Mouse (Mus musculus): ENCODE data around the gene Cdc42.

The Cdc42 gene

DNA sequence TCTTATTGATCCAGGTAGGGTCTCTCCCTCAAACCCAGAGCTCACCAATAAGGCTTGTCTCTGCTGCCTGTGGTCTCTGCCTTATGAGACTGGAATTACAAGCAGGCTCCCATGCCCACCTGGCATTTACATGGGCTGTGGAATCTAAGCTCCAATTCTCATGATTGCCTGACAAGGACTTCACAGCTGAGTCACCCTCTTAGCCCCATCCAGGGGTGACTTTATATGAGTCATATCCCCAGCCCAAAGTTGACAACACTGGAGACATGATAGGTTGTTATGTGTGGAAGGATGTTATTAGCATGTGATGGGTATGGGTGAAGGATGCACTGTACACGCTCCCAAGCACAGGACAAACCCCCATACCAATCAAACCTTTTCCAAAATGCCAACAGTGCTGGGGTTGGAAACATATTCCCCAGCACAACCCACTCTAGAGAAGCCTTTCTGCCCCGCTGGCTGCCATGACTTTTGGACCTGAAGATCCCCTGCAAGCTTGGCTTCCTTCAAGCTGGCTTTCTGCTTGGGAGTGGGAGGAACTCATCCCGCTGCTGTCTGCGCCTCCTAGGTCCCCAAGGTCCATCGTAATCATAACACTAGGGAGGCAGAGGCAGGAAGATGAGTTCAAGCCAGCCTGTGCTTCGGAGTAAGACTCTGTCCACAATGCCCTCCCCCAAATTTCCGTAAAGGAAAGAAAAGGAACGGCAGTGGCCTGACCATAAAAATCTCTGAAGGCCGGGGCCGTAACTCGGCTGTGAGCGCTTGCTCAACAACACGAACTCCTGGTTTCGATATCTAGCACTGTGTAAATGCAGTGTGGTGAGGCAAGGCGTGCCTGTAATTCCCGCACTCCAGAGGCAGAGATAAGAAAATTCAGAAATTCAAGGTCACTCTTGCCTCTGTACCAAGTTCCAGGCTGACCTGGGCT is 14.3 kb upstream of the Cdc42 start:
- no peak for DNase-seq (ENCODE audit: low spot score)

- DNase-seq (ENCODE audit: low spot score): no peak
Measured at GRCm38 (mm10) chr4:137369954-137370750, 12.6 kb upstream of the Cdc42 start.

DNA sequence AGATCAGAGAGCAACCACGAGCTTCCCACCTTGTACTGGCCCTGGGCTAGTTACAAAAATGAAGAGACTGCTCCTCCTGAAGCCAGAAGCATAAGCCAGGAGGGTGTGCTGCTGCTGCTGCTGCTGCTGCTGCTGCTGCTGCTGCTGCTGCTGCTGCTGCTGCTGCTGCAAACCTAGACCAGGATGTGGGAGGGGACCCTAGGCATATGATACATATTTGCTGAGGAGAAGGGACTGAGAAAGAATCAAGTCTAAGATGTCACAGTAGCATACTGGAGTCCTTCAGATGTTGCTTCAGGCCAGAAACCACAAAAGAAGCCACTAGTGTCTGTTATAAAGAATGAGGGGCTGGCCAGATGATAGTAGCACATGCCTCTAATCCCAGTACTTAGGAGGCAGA is 10.7 kb upstream of the Cdc42 start:
- no peak for DNase-seq (ENCODE audit: low spot score)

- DNase-seq (ENCODE audit: low spot score): no peak
Measured at GRCm38 (mm10) chr4:137367275-137368088, 10.0 kb upstream of the Cdc42 start.

DNA sequence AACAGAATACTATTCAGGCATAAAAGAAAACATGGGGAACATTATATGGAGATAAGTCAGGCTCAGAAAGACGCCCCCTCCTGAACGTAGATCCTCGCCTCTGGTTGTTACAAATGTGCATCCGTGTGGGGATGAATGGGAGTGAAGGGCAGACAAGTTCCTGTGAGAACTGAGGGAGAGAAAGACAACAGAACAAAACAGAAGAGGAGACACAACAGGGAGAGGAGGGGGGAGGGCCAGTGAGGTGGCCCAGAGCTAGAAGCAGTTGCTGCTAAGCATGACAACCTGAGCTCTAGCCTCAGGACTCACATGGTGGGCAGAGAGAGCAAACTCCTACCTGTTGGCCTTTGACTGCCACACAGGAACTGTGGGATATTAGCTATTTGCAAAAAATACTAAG is 8.6 kb upstream of the Cdc42 start:
- no peak for DNase-seq (ENCODE audit: low spot score)

GRCm38 (mm10) chr4:137365356-137366062 is 8.0 kb upstream of the Cdc42 start:
- no peak for DNase-seq (ENCODE audit: low spot score)

GRCm38 (mm10) chr4:137364826-137365225 is 7.3 kb upstream of the Cdc42 start:
- no peak for DNase-seq (ENCODE audit: low spot score)

DNA sequence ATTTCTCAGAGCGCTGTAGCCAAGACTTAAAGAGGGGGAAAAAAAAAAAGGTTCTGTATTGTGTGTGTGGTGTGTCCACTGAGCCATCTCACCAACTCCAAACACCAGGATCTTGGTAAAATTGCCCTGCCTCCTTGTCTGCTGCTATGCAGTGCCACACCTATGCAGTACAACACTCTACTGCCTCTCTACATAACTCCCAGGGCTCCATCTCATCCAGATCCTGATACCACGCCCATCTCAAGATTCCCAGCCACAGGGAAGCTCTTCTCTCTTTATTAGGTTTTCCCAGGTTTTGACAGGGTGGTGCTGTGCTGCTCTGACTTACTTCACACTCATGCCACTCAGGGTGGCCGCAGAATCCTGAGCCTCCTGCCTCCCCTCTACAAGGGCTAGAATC is 3.5 kb upstream of the Cdc42 start:
- no peak for DNase-seq (ENCODE audit: low spot score)

DNA sequence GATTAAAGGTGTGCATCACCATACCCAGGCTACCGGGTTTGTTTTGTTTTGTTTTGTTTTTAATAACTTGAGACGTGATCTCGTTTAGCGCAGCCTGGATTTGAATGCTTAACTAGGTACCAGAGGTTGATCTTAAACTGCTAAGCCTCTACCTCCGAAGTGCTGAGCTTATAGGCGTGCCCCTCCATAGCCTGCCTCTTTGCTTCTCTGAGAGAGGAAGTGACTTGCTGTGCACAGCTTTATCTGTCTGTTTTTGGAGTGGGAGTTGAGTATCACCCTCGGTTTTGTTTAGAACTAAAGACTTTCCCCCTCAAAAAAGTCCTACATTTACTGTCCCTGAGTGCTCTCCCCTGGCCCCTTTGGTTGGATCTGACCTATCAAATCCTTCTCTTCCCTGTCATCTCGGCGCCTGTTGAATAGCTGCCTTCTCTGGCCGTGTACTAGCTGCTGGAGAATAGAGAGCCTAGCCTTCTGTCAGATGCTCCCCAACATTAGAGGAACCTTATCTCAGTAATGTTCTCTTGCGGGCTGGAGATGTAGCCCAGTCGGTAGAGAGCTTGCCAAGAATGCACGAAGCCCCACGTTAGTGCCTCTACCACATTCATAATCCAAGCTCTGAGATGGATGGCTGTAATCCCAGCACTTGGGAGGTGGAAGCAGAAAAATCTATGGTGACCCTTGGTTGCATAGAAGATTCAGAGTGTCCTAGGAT is 927 bp upstream of the Cdc42 start:
- no peak for DNase-seq (ENCODE audit: low spot score)

GRCm38 (mm10) chr4:137356674-137357510 is 628 bp downstream of the Cdc42 start:
- no peak for DNase-seq (ENCODE audit: low spot score)

GRCm38 (mm10) chr4:137350627-137351026 is 6.9 kb downstream of the Cdc42 start:
- DNase-seq (ENCODE audit: low spot score): no peak

DNA sequence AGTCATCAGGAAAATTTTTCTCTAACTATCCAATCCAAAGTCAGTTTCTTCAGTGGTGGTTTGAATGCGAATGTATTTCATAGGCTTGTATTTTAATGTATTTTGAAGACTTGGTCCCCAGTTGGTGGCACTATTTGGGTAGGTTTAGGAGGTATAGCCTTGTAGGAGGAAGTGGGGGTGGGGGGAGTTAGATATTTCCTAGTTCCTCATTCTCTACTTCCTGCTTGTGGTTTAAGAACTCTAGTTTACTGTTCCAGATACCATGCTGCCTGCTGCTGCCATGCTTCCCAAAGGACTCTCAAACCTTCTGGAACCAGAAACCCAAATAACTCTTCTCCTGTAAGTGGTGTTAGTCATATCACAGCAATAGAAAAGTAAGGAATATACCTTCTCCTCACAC is 11.7 kb downstream of the Cdc42 start:
- DNase-seq (ENCODE audit: low spot score): no peak

DNA sequence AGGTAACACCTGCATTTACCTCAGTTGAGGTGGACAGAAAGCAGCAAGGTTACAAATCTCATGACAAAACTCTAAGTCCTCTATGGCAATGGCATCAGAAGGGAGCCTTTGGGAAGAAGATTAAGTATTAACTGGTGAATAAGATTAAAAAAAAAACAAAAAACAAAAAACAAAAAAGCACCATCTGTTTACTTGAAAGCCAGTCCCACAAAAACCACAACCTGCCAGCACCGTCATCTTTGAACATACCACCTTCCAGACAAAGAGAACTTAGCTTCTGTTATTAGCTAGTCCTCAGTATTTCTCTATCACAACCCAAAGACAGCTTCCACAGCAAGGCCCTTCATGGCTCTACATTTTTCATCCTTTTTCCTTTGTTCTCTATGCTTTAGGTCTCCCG is 12.4 kb downstream of the Cdc42 start:
- DNase-seq (ENCODE audit: low spot score): no peak

DNA sequence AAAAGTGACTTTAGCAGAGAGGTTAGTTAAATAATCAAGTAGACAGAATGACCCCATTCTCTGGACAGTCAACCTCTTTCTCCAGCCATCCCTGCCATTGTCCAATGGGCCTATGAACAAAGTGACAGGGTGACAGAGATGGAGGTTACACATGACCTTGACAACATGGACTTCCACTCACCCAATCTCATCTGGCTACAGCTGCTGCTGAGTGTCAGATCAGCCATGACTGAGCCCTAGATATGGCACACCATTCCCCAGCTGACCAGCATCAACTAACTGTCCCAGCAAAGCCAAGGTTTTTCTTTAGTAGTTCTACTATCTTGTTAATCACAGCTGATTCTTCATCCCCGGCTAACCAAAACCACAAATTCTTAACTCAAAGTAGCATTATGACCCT is 14.7 kb downstream of the Cdc42 start:
- no peak for DNase-seq (ENCODE audit: low spot score)

DNA sequence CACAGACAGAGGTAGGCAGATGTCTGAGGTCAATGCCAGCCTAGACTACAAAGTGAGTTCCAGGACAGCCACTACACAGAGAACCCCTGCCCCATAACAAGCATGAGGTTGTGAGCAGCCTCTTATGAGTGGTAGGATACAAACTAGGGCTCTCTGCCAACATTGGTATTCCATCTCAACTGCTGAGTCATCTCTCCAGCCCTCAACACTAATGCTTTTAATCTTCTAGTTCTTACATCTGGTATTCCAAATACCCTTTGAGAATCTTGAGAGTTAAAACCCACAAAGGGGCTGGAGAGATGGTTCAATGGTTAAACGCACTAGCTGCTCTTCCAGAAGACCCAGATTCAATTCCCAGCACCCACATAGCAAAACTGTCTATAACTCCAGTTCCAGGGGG is 18.1 kb downstream of the Cdc42 start:
- no peak for DNase-seq (ENCODE audit: low spot score)

DNA sequence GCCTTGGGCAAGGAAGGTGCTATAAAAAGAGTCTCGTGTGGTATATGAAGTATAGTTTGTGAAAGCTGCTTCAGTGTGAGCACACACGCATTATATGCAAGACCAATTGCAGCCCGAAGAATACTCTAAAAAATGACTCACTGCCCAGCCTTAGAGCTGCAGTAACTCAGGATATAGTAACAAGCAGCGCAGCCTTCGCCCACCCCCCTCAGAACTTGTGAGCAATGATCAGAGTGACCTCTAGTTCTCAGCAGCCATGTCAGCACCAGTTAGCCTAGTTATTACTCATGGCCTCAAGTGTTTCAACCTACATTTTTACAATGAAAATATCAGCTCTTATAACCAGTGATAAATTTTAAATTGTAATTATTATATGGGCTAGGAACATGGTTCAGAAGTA is 21.1 kb downstream of the Cdc42 start:
- no peak for DNase-seq (ENCODE audit: low spot score)

DNA sequence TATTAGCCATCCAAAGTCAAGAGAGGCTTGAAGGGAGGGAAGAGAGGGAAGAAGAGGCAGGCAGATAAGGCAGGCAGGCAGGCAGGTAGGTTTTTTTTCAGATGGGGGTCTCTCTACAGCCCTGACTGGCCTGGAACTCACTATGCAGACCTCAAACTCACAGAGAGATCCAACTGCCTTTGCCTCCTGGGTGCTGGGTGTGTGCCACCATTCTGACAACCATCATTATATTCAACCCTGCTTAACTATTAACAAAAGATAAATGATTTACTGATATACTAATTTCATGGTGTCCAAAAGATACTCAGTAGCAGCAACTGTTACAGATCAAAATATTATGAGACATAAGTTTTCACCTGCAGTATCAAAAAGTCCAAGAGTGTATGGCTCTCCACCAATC is 25.5 kb downstream of the Cdc42 start:
- DNase-seq (ENCODE audit: low spot score): no peak

- DNase-seq (ENCODE audit: low spot score): no peak
Measured at GRCm38 (mm10) chr4:137326494-137326893, 31.0 kb downstream of the Cdc42 start.

GRCm38 (mm10) chr4:137324926-137325325 is 32.6 kb downstream of the Cdc42 start:
- DNase-seq (ENCODE audit: low spot score): no peak

Measured in urinary bladder, postnatal 10 days (tissue).